Mouse (Mus musculus): Measurements from ENCODE around the gene Tspo. TPM values are rescaled to one million over a fixed set of nuclear protein-coding genes. Genes with fewer than 3 reads are reported as not detected.

The Tspo gene
- polyA plus RNA-seq, 1 experiment from 2014 or later = 144 TPM

GRCm38 (mm10) chr15:83594513-83595363 lies 31.3 kb downstream of the Tspo start, which contains the start of gene Ttll12:
Ttll12 (minus strand) TSS chr15:83595157.
- no peaks in the 10 kb centered on the region for H3K9me3 ChIP-seq (ENCODE audit: control insufficient read depth, low read length)
- peak within 1 kb of the TSS; percentile 90 for H3K4me3 ChIP-seq (ENCODE audit: low read depth, low read length)
- H3K4me1 ChIP-seq (replicated peaks; ENCODE audit: control insufficient read depth, insufficient read depth, low read length) = peaks cover 40% of the 10 kb centered on the region
- ATAC-seq (replicated peaks; ENCODE audit: low FRiP score) (peak; percentile 67), DNase-seq (ENCODE audit: low spot score) (peak; percentile 90)
- H3K27ac ChIP-seq (ENCODE audit: low read depth, low read length) = peak within 1 kb of the TSS; percentile 93
- H3K36me3 ChIP-seq (ENCODE audit: control insufficient read depth, insufficient read depth, low read length) = peaks cover 9% of the 10 kb centered on the region; the same call in 1 of the 2 replicates
- peak within 1 kb of the TSS; percentile 93 for H3K4me2 ChIP-seq
- H3K9ac ChIP-seq (ENCODE audit: low read depth, low read length) = peak within 1 kb of the TSS; percentile 92
- under 1% methylated on average over 68 of the region's 68 CpGs for WGBS
- H3K27me3 ChIP-seq (replicated peaks; ENCODE audit: control insufficient read depth, insufficient read depth, low read length) = no peaks in the 10 kb centered on the region

GRCm38 (mm10) chr15:83595364-83595711 lies 31.9 kb downstream of the Tspo start:
- Histone ChIP-seq H3K4me1 (replicated peaks; ENCODE audit: control insufficient read depth, insufficient read depth, low read length) (peaks cover 34% of the 10 kb centered on the region), H3K9me3 (ENCODE audit: control insufficient read depth, low read length) (no peaks in the 10 kb centered on the region), H3K4me3 (ENCODE audit: low read depth, low read length) (peak overlapping the region; percentile 90), H3K27me3 (replicated peaks; ENCODE audit: control insufficient read depth, insufficient read depth, low read length) (no peaks in the 10 kb centered on the region), H3K27ac (ENCODE audit: low read depth, low read length) (peak overlapping the region; percentile 93), H3K36me3 (ENCODE audit: control insufficient read depth, insufficient read depth, low read length) (peaks cover 5% of the 10 kb centered on the region; the same call in 1 of the 2 replicates), H3K9ac (ENCODE audit: low read depth, low read length) (peak overlapping the region; percentile 92), H3K4me2 (peak overlapping the region; percentile 93)
- ATAC-seq (replicated peaks; ENCODE audit: low FRiP score) = no peak
- 30% methylated on average over 7 of the region's 7 CpGs for WGBS
- no peak for DNase-seq (ENCODE audit: low spot score)

DNA sequence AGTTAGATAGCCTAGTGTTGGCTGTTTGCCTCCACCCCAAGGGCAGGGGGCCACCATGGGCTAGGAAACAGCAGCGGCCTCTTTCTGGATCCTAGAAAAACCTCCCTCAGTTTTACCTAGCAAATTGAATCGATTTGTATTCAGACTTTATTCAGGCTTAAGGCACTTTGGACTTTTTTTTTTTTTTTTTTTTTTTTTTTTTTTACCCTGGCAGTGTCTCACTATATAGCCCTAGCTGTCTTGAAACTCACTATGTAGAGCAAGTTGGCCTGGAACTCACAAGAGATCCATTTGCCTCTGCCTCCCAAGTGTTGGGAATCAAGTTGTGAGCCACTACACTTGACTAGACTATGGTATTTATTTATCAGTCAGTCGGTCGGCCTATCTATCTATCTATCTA lies 33.4 kb downstream of the Tspo start:
- ATAC-seq (replicated peaks; ENCODE audit: low FRiP score) = no peak
- 83% methylated on average over 4 of the region's 4 CpGs for WGBS
- Histone ChIP-seq H3K4me1 (replicated peaks; ENCODE audit: control insufficient read depth, insufficient read depth, low read length) (peaks cover 31% of the 10 kb centered on the region), H3K4me3 (ENCODE audit: low read depth, low read length) (no peak overlapping the region), H3K27me3 (replicated peaks; ENCODE audit: control insufficient read depth, insufficient read depth, low read length) (no peaks in the 10 kb centered on the region), H3K36me3 (ENCODE audit: control insufficient read depth, insufficient read depth, low read length) (no peaks in the 10 kb centered on the region; the same call in 1 of the 2 replicates), H3K27ac (ENCODE audit: low read depth, low read length) (no peak overlapping the region), H3K9ac (ENCODE audit: low read depth, low read length) (no peak overlapping the region), H3K9me3 (ENCODE audit: control insufficient read depth, low read length) (no peaks in the 10 kb centered on the region), H3K4me2 (no peak overlapping the region)
- no peak for DNase-seq (ENCODE audit: low spot score)

GRCm38 (mm10) chr15:83601185-83601584 lies 37.8 kb downstream of the Tspo start:
- H3K9ac ChIP-seq (ENCODE audit: low read depth, low read length) = peak overlapping the region; percentile 34; the same call in 1 of the 2 replicates
- H3K4me1 ChIP-seq (replicated peaks; ENCODE audit: control insufficient read depth, insufficient read depth, low read length) = peaks cover 19% of the 10 kb centered on the region
- DNase-seq (ENCODE audit: low spot score) (no peak), ATAC-seq (replicated peaks; ENCODE audit: low FRiP score) (no peak; the same call in 1 of the 2 replicates)
- 53% methylated on average over 4 of the region's 4 CpGs for WGBS
- no peak overlapping the region for H3K4me3 ChIP-seq (ENCODE audit: low read depth, low read length)
- H3K27ac ChIP-seq (ENCODE audit: low read depth, low read length) = no peak overlapping the region
- H3K27me3 ChIP-seq (replicated peaks; ENCODE audit: control insufficient read depth, insufficient read depth, low read length) = no peaks in the 10 kb centered on the region
- H3K36me3 ChIP-seq (ENCODE audit: control insufficient read depth, insufficient read depth, low read length) = no peaks in the 10 kb centered on the region
- peak overlapping the region; percentile 18; the same call in 1 of the 2 replicates for H3K4me2 ChIP-seq
- no peaks in the 10 kb centered on the region for H3K9me3 ChIP-seq (ENCODE audit: control insufficient read depth, low read length)

DNA sequence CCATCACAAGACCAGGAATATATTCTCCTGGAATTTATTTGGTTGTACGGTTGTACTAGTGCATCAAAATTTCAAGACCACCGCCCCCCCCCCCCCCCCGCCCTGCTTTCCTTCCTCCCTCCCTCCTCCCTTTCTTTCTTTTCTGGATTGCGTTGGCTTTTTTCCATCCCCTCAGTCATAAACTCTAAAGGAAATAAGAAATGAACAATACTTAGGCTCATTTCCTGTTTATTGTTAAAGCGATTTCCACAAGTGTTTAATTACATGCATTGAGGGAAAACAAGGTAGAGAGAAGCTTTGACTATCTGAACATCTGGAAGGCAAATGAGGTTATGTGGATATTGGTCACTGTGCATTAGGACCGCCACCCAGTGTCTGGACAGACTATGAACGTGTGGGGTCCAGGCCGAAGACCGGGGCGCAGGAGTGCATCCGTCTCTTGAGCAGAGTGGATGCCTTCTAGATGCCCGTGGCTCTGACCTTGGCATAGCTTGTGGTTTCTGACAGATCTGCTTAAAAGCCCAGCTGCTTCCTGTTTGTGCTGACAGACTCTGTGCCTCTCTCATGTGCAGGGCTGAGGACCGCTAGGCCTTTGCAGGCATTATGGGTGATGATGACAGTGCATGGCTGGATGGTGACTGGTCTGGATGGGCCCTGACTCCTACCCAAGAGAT lies 39.1 kb downstream of the Tspo start:
- Histone ChIP-seq H3K4me2 (no peak overlapping the region), H3K27me3 (replicated peaks; ENCODE audit: control insufficient read depth, insufficient read depth, low read length) (no peaks in the 10 kb centered on the region), H3K27ac (ENCODE audit: low read depth, low read length) (0 out of 2 replicates have a peak overlapping the region, but pooled peaks have one; percentile 49), H3K9me3 (ENCODE audit: control insufficient read depth, low read length) (no peaks in the 10 kb centered on the region), H3K4me1 (replicated peaks; ENCODE audit: control insufficient read depth, insufficient read depth, low read length) (peaks cover 27% of the 10 kb centered on the region), H3K4me3 (ENCODE audit: low read depth, low read length) (no peak overlapping the region), H3K36me3 (ENCODE audit: control insufficient read depth, insufficient read depth, low read length) (no peaks in the 10 kb centered on the region), H3K9ac (ENCODE audit: low read depth, low read length) (no peak overlapping the region)
- ATAC-seq (replicated peaks; ENCODE audit: low FRiP score) = no peak
- 76% methylated on average over 13 of the region's 13 CpGs for WGBS
- no peak for DNase-seq (ENCODE audit: low spot score)

- Histone ChIP-seq H3K36me3 (ENCODE audit: control insufficient read depth, insufficient read depth, low read length) (no peaks in the 10 kb centered on the region), H3K4me3 (ENCODE audit: low read depth, low read length) (no peak overlapping the region), H3K9me3 (ENCODE audit: control insufficient read depth, low read length) (no peaks in the 10 kb centered on the region), H3K4me1 (replicated peaks; ENCODE audit: control insufficient read depth, insufficient read depth, low read length) (peaks cover 27% of the 10 kb centered on the region), H3K9ac (ENCODE audit: low read depth, low read length) (no peak overlapping the region), H3K27me3 (replicated peaks; ENCODE audit: control insufficient read depth, insufficient read depth, low read length) (no peaks in the 10 kb centered on the region), H3K4me2 (no peak overlapping the region), H3K27ac (ENCODE audit: low read depth, low read length) (0 out of 2 replicates have a peak overlapping the region, but pooled peaks have one; percentile 49)
- DNase-seq (ENCODE audit: low spot score) = no peak
- no peak for ATAC-seq (replicated peaks; ENCODE audit: low FRiP score)
- 88% methylated on average over 1 of the region's 1 CpGs for WGBS
Measured at GRCm38 (mm10) chr15:83603046-83603396, 39.6 kb downstream of the Tspo start.

- Histone ChIP-seq H3K9me3 (ENCODE audit: control insufficient read depth, low read length) (no peaks in the 10 kb centered on the region), H3K4me2 (no peak overlapping the region), H3K4me1 (replicated peaks; ENCODE audit: control insufficient read depth, insufficient read depth, low read length) (peaks cover 27% of the 10 kb centered on the region), H3K27me3 (replicated peaks; ENCODE audit: control insufficient read depth, insufficient read depth, low read length) (no peaks in the 10 kb centered on the region), H3K27ac (ENCODE audit: low read depth, low read length) (no peak overlapping the region), H3K36me3 (ENCODE audit: control insufficient read depth, insufficient read depth, low read length) (no peaks in the 10 kb centered on the region), H3K4me3 (ENCODE audit: low read depth, low read length) (no peak overlapping the region), H3K9ac (ENCODE audit: low read depth, low read length) (no peak overlapping the region)
- ATAC-seq (replicated peaks; ENCODE audit: low FRiP score) (no peak), DNase-seq (ENCODE audit: low spot score) (no peak)
- WGBS = 91% methylated on average over 7 of the region's 7 CpGs
Measured at GRCm38 (mm10) chr15:83603426-83603825, 40.0 kb downstream of the Tspo start.

DNA sequence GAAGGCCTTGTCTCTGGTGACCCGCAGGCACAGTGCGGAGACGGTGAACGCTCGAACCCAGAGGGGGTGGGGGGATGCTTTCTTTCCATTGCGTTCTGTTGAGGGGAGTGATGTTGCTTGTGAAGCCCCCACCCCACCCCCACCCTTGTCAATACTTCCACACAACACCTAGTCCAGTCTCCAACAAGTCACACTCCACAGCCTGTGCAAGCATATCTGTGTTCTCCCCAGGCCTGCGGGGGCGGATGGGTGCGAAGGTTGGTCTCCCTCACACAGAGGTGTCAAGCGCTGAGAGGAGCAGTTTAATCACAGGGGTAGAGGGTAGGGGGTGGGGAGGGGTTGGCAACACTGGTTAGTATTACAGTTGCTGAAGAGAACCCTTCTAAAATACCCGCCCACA lies 42.8 kb downstream of the Tspo start:
- 86% methylated on average over 11 of the region's 11 CpGs for WGBS
- no peak for DNase-seq (ENCODE audit: low spot score)
- Histone ChIP-seq H3K9ac (ENCODE audit: low read depth, low read length) (peak overlapping the region; percentile 20; the same call in 1 of the 2 replicates), H3K4me3 (ENCODE audit: low read depth, low read length) (no peak overlapping the region), H3K4me2 (no peak overlapping the region), H3K36me3 (ENCODE audit: control insufficient read depth, insufficient read depth, low read length) (no peaks in the 10 kb centered on the region), H3K4me1 (replicated peaks; ENCODE audit: control insufficient read depth, insufficient read depth, low read length) (peaks cover 22% of the 10 kb centered on the region), H3K9me3 (ENCODE audit: control insufficient read depth, low read length) (no peaks in the 10 kb centered on the region), H3K27me3 (replicated peaks; ENCODE audit: control insufficient read depth, insufficient read depth, low read length) (no peaks in the 10 kb centered on the region), H3K27ac (ENCODE audit: low read depth, low read length) (no peak overlapping the region)
- no peak for ATAC-seq (replicated peaks; ENCODE audit: low FRiP score)

Measured in liver, embryonic 11.5 days (tissue).